Mouse (Mus musculus): ENCODE measurements at regions not wholly inside any gene's neighbourhood (a gene's known extent, or its start where the extent isn't known, plus 50 kb on each side); places are given as distances from the start of the nearest gene placed in this dataset.
A peak's percentile ranks its signal among the peaks of the same experiment; 100 is the strongest.
"Not testable (repeated sequence)": the region's sequence is repeated elsewhere in the genome, so short reads cannot be mapped to it uniquely, and the experiment has no call there.

- DNase-seq (ENCODE audit: low spot score): no peak
Observed at GRCm38 (mm10) chr13:83744110-83744752, 240.4 kb downstream of the Mef2c start.

GRCm38 (mm10) chr13:83744981-83745555, 241.2 kb downstream of the Mef2c start:
- DNase-seq (ENCODE audit: low spot score): peak; percentile 69

GRCm38 (mm10) chr13:83745961-83746360, 242.1 kb downstream of the Mef2c start:
- DNase-seq (ENCODE audit: low spot score): no peak

- no peak for DNase-seq (ENCODE audit: low spot score)
Observed at GRCm38 (mm10) chr13:83747671-83748070, 243.8 kb downstream of the Mef2c start.

- no peak for DNase-seq (ENCODE audit: low spot score)
Observed at GRCm38 (mm10) chr13:83749376-83750150, 245.7 kb downstream of the Mef2c start.

GRCm38 (mm10) chr13:83750437-83750836, 246.6 kb downstream of the Mef2c start:
- no peak for DNase-seq (ENCODE audit: low spot score)

GRCm38 (mm10) chr13:83760387-83761170, 256.7 kb downstream of the Mef2c start:
- DNase-seq (ENCODE audit: low spot score): no peak

GRCm38 (mm10) chr13:83762484-83762883, 258.6 kb downstream of the Mef2c start:
- DNase-seq (ENCODE audit: low spot score): no peak

- DNase-seq (ENCODE audit: low spot score): not testable (repeated sequence)
Observed at GRCm38 (mm10) chr13:83763288-83763687, 259.5 kb downstream of the Mef2c start.

- no peak for DNase-seq (ENCODE audit: low spot score)
Observed at GRCm38 (mm10) chr13:83785643-83786042, 281.8 kb downstream of the Mef2c start.

- DNase-seq (ENCODE audit: low spot score): no peak
Observed at GRCm38 (mm10) chr13:83809535-83809934, 305.7 kb downstream of the Mef2c start.

- no peak for DNase-seq (ENCODE audit: low spot score)
Observed at GRCm38 (mm10) chr13:83820291-83820690, 316.5 kb downstream of the Mef2c start.

- no peak for DNase-seq (ENCODE audit: low spot score)
Observed at GRCm38 (mm10) chr13:83820721-83821120, 316.9 kb downstream of the Mef2c start.

- no peak for DNase-seq (ENCODE audit: low spot score)
Observed at GRCm38 (mm10) chr13:83824926-83825325, 321.1 kb downstream of the Mef2c start.

- DNase-seq (ENCODE audit: low spot score): no peak
Observed at GRCm38 (mm10) chr13:83826841-83827463, 323.1 kb downstream of the Mef2c start.

- DNase-seq (ENCODE audit: low spot score): no peak
Observed at GRCm38 (mm10) chr13:83865932-83866685, 356.0 kb upstream of the Tmem161b start.

- no peak for DNase-seq (ENCODE audit: low spot score)
Observed at GRCm38 (mm10) chr13:83867211-83867610, 354.9 kb upstream of the Tmem161b start.

- no peak for DNase-seq (ENCODE audit: low spot score)
Observed at GRCm38 (mm10) chr13:83867831-83868473, 354.1 kb upstream of the Tmem161b start.

- no peak for DNase-seq (ENCODE audit: low spot score)
Observed at GRCm38 (mm10) chr13:83868922-83869321, 353.2 kb upstream of the Tmem161b start.

- no peak for DNase-seq (ENCODE audit: low spot score)
Observed at GRCm38 (mm10) chr13:83872143-83872819, 349.8 kb upstream of the Tmem161b start.

Data from testis, postnatal 14 days (tissue).